Mouse (Mus musculus) embryo, embryonic 9.5 days (tissue): ENCODE results near the gene Stap1.

Experiments
- DNase-seq: peaks from one replicate; pipeline ENCODE4 v3.0.0-alpha.2; 2017; ENCODE audit errors: extremely low spot score

The Stap1 gene

GRCm38 (mm10) chr5:86128749-86129148, 57.2 kb downstream of the Stap1 start:
- DNase-seq = no peak

- no peak for DNase-seq
These were observed 58.3 kb downstream of the Stap1 start for GRCm38 (mm10) chr5:86129828-86130227.
